Mouse (Mus musculus): ENCODE results near the gene Ier3. TPM values are rescaled to one million over a fixed set of nuclear protein-coding genes. Genes with fewer than 3 reads are reported as not detected.

Gene Ier3
- polyA plus RNA-seq, 1 experiment from 2014 or later, result 25.3 TPM

Small RNA genes within 50 kb of the gene (microRNA-seq; reads per million reads assigned to microRNA genes)
- gene Gm28033, result not detected

Other genes starting within 250 kb of the Ier3 start
- 1.8 and 2.9 TPM in 2 replicates for gene Sfta2, start 220.1 kb upstream of the Ier3 start, polyA plus RNA-seq (2015; fragmentation: Nextera tagmentation; extraction: Ambion mirVana)
- not detected in 2 replicates for gene Gm9573, start 195.0 kb upstream of the Ier3 start, polyA plus RNA-seq (2015; fragmentation: Nextera tagmentation; extraction: Ambion mirVana)
- gene Mucl3, start 178.0 kb upstream of the Ier3 start, polyA plus RNA-seq (2015; fragmentation: Nextera tagmentation; extraction: Ambion mirVana), result 0.26 TPM in 2 replicates
- 15.9 and 18.8 TPM in 2 replicates for gene Vars2, start 154.1 kb upstream of the Ier3 start, polyA plus RNA-seq (2015; fragmentation: Nextera tagmentation; extraction: Ambion mirVana)
- 48.5 and 49.9 TPM in 2 replicates for gene Gtf2h4, start 147.9 kb upstream of the Ier3 start, polyA plus RNA-seq (2015; fragmentation: Nextera tagmentation; extraction: Ambion mirVana)
- 83.0 and 86.1 TPM in 2 replicates for gene Ddr1, start 117.1 kb upstream of the Ier3 start, polyA plus RNA-seq (2015; fragmentation: Nextera tagmentation; extraction: Ambion mirVana)
- 42.3 and 44.6 TPM in 2 replicates for gene Flot1, start 1.5 kb downstream of the Ier3 start, polyA plus RNA-seq (2015; fragmentation: Nextera tagmentation; extraction: Ambion mirVana)
- 951 and 997 TPM in 2 replicates for gene Tubb5, start 16.6 kb downstream of the Ier3 start, polyA plus RNA-seq (2015; fragmentation: Nextera tagmentation; extraction: Ambion mirVana)
- 16.5 TPM in 2 replicates for gene Mdc1, start 19.8 kb downstream of the Ier3 start, polyA plus RNA-seq (2015; fragmentation: Nextera tagmentation; extraction: Ambion mirVana)
- gene Nrm, start 39.6 kb downstream of the Ier3 start, polyA plus RNA-seq (2015; fragmentation: Nextera tagmentation; extraction: Ambion mirVana), result 58.0 and 65.7 TPM in 2 replicates
- gene Ppp1r18, start 43.9 kb downstream of the Ier3 start, polyA plus RNA-seq (2015; fragmentation: Nextera tagmentation; extraction: Ambion mirVana), result 20.8 and 23.2 TPM in 2 replicates
- 40.9 and 42.4 TPM in 2 replicates for gene Dhx16, start 58.1 kb downstream of the Ier3 start, polyA plus RNA-seq (2015; fragmentation: Nextera tagmentation; extraction: Ambion mirVana)
- gene 2310061I04Rik, start 75.7 kb downstream of the Ier3 start, polyA plus RNA-seq (2015; fragmentation: Nextera tagmentation; extraction: Ambion mirVana), result 31.2 and 34.7 TPM in 2 replicates
- 86.5 and 91.6 TPM in 2 replicates for gene Atat1, start 88.4 kb downstream of the Ier3 start, polyA plus RNA-seq (2015; fragmentation: Nextera tagmentation; extraction: Ambion mirVana)
- 88.9 and 89.4 TPM in 2 replicates for gene Mrps18b, start 94.7 kb downstream of the Ier3 start, polyA plus RNA-seq (2015; fragmentation: Nextera tagmentation; extraction: Ambion mirVana)
- gene Ppp1r10, start 94.8 kb downstream of the Ier3 start, polyA plus RNA-seq (2015; fragmentation: Nextera tagmentation; extraction: Ambion mirVana), result 47.5 and 47.6 TPM in 2 replicates
- gene Abcf1, start 148.1 kb downstream of the Ier3 start, polyA plus RNA-seq (2015; fragmentation: Nextera tagmentation; extraction: Ambion mirVana), result 98.1 and 103 TPM in 2 replicates
- 51.5 and 52.4 TPM in 2 replicates for gene Gnl1, start 158.2 kb downstream of the Ier3 start, polyA plus RNA-seq (2015; fragmentation: Nextera tagmentation; extraction: Ambion mirVana)
- gene Prr3, start 158.6 kb downstream of the Ier3 start, polyA plus RNA-seq (2015; fragmentation: Nextera tagmentation; extraction: Ambion mirVana), result 41.5 and 42.5 TPM in 2 replicates
- gene H2-T24, start 198.9 kb downstream of the Ier3 start, polyA plus RNA-seq (2015; fragmentation: Nextera tagmentation; extraction: Ambion mirVana), result 2.9 and 3.5 TPM in 2 replicates
- gene H2-T23, start 211.2 kb downstream of the Ier3 start, polyA plus RNA-seq (2015; fragmentation: Nextera tagmentation; extraction: Ambion mirVana), result 4.3 and 4.5 TPM in 2 replicates
- gene H2-T22, start 221.1 kb downstream of the Ier3 start, polyA plus RNA-seq (2015; fragmentation: Nextera tagmentation; extraction: Ambion mirVana), result 13.8 and 14.1 TPM in 2 replicates
- not detected in 2 replicates for gene Gm6034, start 221.3 kb downstream of the Ier3 start, polyA plus RNA-seq (2015; fragmentation: Nextera tagmentation; extraction: Ambion mirVana)
- not detected in 2 replicates for gene Gm11127, start 236.7 kb downstream of the Ier3 start, polyA plus RNA-seq (2015; fragmentation: Nextera tagmentation; extraction: Ambion mirVana)